Mouse (Mus musculus) NIH3T3 (cell line): ENCODE measurements around the gene Ptprm.

ENCODE experiments used
- DNase-seq: peaks from one replicate; pipeline ENCODE4 v3.0.0-alpha.2; 2012; ENCODE audit warnings: low read depth

The Ptprm gene

GRCm38 (mm10) chr17:67281640-67282170 is 72.6 kb downstream of the Ptprm start:
- no peak for DNase-seq

DNA sequence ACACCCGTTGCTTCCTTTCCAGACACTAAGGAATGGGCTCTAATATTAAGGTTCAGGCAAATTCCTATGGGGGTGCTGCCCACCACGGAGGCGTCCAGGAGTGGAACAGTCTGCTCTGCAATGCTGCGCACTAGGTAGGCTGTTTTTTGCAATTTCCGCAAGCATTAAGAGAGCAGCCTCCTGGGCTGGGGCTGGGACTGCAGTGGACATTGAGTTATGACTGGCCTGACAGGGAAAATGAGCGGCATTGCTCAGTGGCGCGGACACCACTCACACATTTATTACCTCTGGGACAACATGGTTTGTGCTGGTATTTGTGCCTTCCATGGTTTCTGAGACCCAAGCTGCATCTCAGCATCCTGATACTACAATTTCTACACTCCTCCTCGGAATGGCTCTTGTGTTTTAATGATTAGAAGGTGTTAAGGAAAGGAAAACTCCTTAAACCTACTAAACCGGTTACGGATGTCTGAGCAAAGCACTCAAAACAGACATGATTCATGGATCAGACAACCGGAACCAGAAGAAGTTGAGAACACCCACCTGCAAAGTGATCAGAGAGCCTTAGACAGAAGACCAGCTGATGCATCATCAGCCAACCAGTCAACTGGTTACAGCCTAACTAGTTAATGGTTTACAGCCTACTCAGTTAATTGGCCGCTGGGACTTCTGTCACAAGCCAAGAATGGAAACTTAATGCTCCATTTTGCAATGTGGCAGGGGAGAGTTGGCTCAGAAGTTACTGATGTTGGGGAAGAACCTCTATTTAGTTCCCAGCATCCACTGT is 76.9 kb downstream of the Ptprm start:
- no peak for DNase-seq

GRCm38 (mm10) chr17:67274531-67275094 is 79.6 kb downstream of the Ptprm start:
- no peak for DNase-seq

DNA sequence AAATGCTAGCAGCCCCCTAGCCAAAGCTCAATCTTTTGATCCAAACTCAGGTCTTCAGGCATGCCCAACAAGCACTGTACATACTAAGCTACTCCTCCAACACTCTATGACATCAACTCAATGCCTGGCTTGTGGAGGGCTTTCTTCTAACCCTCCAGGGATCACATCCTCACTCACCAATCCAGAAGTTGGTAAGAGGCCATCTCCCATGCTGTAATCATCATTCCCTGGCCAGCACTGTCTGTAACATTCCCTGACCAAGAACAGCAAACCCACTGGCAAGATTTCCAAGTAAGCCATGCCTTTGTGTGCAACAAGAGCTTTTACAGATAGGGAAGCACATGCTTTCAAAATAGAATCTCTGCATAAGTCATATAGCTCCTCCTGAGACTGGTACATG is 81.3 kb downstream of the Ptprm start:
- peak; percentile 72 for DNase-seq

GRCm38 (mm10) chr17:67268475-67269080 is 85.7 kb downstream of the Ptprm start:
- no peak for DNase-seq

- no peak for DNase-seq
Observed at GRCm38 (mm10) chr17:67266270-67266669, 88.0 kb downstream of the Ptprm start.

- DNase-seq: no peak
Observed at GRCm38 (mm10) chr17:67265520-67265919, 88.7 kb downstream of the Ptprm start.

DNA sequence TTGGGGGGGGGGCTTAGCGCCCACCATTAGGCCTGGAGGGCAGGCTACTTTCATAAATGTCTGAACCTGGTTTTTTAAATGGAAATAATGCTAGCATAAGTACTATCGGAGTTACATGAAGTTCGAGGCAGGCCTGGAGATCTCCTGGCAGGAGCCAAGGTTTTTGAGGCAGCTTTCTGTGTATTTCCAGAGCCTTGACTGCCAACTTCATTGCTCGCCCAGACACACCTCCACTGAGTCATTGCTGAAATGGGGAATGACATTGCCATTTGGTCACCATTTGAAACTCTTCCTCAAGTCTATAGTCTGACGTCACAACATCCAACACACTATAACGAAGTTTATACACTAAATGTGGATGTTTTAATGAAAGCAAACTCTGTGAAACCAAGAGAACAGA is 89.5 kb downstream of the Ptprm start:
- no peak for DNase-seq

DNA sequence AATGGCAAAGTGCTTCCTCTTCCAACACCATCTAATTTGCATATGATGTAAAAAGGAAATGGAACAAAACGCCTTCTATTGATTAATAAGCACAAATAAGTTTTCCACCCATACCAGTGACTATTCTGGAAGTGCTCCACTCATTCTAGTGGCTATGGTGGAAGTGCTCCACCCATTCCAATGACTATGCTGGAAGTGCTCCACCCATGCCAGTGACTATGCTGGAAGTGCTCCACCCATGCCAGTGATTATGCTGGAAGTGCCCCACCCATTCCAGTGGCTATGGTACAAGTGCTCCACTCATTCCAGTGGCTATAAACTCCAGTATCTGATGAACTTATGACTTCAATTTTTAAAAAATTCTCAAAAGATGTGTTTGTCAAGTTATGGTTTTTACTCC is 91.2 kb downstream of the Ptprm start:
- no peak for DNase-seq

DNA sequence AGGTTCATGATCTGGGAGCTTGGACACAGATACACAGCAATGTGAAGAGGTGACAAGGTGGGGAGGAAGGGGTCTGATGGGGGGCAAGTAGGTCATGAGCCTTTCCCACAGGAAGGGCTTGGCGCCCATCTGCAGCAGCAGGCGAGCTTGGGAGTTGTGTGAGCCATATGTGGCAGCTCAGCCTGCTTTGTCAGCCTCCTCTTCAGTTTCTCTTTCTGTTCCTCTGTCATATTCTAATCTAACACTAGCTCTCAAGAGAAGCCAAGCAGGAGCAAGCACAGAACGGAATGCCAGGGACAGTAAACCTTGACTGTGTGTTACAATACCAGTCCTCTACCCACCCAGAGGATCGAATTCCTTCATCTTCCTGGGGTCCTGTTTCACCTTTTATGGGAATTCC is 94.2 kb downstream of the Ptprm start:
- no peak for DNase-seq

GRCm38 (mm10) chr17:67257780-67258179 is 96.5 kb downstream of the Ptprm start:
- no peak for DNase-seq

DNA sequence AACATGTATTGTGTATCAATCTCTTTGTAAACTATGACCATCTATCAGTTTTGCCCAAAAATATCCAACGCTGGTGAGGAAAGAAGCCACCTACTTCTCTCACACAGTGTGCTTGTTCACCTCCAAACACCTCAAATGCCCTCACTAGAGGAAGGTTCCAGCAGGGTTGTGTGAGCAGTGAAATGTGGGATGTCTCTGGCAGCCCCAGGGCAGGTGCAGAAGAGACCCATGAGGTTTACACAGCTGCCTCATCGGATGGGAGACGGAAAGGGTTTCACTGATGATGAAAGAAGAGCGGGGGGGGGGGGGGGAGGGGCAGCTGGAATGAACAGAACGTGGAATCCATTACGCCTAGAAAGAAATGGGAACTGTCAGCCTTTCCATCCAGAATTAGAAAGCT is 98.1 kb downstream of the Ptprm start:
- no peak for DNase-seq

- DNase-seq: peak; percentile 48
Observed at GRCm38 (mm10) chr17:67253445-67253844, 100.8 kb downstream of the Ptprm start.

- DNase-seq: no peak
Observed at GRCm38 (mm10) chr17:67252992-67253391, 101.3 kb downstream of the Ptprm start.

- DNase-seq: no peak
Observed at GRCm38 (mm10) chr17:67245273-67245875, 108.9 kb downstream of the Ptprm start.

GRCm38 (mm10) chr17:67242774-67243495 is 111.3 kb downstream of the Ptprm start:
- no peak for DNase-seq

DNA sequence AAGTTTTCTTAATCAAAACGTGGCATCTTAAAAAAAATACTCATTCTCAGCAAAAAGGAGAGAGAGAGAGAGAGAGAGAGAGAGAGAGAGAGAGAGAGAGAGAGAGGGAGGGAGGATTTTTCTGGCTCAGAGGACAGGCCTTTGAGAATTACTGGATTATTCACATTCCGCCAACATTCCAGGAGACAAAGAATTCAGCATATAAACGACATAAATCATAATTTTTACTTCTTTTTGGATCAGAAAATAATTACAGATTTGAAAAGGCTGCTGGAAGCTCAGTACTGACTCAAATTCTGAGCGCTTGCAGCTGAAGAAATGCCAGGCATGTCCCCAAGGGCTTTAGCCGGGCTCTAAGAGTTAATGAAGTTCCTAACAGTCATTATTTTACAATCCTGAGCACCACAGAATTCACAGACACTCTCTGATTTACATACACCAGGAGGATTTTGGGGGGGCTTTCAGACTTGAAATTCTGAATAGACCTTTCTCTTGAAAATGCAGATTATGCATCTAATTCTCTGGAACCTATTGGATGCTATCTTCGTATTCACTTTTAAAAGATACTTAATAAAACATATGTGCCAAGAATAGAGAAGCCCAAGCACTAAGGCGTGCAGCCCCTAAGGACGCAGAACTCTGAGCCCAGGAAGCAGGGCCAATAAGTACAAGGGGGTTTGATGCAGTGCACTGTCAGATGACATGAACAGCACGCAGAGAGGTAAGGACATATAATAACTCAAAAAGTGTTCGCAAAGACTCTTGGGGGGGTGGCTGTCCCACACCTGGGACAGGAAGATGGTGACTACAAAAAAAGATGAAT is 112.1 kb downstream of the Ptprm start:
- DNase-seq: peak; percentile 66

DNA sequence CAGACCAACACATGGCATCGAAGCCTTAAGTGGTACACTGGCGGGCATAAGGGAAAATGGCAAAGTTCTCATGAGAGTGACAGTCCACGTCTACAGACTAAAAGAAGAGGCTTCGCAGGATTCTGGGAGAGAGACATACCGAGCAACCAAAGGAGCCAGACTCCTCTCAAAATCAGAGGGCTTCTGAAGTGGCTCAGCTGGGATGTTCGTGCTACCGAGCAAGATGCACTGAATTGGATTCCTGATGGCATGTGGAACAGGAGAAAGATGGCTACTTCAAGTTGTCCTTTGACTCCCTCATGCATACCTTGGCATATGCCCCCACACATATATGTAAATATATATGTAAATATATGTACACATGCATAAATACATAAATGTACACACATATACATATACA is 115.4 kb downstream of the Ptprm start:
- DNase-seq: no peak

DNA sequence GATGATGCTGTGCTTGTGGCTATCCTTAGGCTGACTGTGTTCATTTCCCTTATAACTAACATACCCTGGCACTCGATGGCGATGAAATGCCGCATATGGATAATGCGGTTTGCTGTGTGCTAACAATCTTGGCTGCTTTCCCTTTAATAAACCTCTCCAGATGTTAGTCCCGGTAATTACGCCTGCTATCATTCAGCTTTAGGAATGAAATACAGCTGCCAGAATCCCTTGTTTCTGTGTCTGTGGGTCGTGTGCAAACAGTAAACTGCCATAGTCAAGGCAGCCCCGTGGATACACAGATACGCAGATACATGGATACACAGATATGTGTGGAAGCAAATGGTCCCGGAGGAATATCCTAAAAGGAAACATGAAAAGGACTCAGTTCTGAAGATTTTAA is 116.8 kb downstream of the Ptprm start:
- peak; percentile 83 for DNase-seq

DNA sequence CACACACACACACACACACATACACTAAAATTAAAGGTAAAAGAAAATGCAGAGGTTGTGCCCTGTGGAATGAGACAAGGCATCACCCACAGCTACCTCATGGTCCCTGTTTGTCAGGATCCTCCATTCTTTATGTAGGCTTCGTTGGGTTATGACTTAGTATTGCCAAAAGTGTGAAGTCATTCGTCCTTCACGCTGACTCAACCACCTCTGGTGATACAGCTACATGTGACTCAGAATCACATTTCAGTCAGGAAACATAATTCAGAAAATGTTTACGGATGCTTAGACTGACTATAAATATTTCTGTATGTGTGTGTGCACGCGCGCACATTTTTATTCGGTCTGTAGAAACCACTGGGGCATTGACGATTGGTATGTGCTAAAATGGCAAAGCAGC is 121.2 kb downstream of the Ptprm start:
- DNase-seq: peak; percentile 70

- no peak for DNase-seq
Observed at GRCm38 (mm10) chr17:67226991-67227390, 127.3 kb downstream of the Ptprm start.
